Mouse (Mus musculus): ENCODE measurements around the gene Ptgr2.
A peak's percentile ranks its signal among the peaks of the same experiment; 100 is the strongest.
"Not testable (repeated sequence)": the region's sequence is repeated elsewhere in the genome, so short reads cannot be mapped to it uniquely, and the experiment has no call there.

Gene Ptgr2

DNA sequence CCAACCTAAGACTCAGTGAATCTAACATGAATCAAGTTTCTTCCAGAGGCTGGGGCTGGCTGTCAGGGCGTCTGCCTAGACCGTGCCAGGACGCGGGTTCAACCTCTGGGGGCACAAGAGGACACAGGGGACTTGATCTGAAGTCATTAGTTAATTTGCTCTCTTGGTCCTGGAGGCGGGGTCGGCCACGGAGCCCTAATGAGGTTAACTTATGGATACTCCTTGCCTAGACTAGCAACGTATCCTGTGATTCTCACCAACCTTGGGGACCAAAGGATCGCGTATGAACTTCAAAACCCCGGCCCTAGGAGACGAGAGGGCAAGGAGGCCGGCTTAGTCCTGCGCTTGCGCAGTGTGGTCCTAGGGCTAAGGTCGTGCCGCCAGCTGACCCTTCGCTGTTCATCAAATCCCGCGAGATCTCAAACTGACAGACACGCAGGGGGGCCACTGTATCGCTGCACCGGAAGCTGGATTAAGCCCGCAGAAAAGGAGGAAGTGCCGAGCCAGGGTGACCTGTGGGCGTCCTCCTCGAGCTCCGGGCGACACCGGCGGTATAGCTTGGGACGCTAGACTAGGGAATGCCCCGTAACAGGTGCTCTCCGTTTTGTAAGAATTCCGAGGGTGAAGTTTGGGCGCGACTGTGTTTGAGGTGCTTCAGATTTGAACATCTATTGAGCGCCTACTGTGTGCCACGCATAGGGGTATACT, at the start of gene Ptgr2:
Ptgr2 (plus strand) TSS at position 348 of the 708 bp plus-strand sequence.
- DNase-seq, result peak; percentile 91

DNA sequence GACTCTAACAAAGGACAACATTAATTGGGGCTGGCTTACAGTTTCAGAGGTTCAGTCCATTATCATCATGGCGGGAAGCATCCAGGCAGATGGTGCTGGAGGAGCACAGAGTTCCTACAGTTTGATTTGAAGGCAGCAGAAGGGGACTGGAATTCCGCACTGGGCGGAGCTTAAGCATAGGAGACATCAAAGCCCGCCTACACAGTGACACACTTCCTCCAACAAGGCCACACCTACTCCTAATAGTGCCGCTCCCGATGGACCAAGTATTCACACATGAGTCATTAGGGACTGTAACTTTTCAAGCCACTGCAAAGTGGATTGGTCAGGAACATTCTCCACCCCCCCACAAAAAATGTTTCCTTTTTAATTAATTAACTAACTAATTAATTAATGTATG, 49.5 kb upstream of the Ptgr2 start:
- DNase-seq, result no peak

- DNase-seq, result no peak
These were observed 48.9 kb upstream of the Ptgr2 start for GRCm38 (mm10) chr12:84235981-84236752.

DNA sequence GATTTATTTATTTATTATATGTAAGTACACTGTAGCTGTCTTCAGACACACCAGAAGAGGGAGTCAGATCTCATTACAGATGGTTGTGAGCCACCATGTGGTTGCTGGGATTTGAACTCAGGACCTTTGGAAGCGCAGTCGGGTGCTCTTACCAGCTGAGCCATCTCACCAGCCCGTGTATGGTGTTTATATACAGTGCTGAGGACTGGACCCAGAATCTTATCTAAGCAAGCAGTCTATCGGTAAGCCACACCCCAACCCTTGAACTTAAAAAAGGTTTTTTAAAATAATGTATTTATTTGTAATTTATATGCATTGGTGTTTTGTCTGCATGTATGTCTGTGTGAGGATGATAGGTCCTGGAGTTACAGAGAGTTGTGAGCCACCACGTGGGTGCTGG, 48.0 kb upstream of the Ptgr2 start:
- DNase-seq, result not testable (repeated sequence)

DNA sequence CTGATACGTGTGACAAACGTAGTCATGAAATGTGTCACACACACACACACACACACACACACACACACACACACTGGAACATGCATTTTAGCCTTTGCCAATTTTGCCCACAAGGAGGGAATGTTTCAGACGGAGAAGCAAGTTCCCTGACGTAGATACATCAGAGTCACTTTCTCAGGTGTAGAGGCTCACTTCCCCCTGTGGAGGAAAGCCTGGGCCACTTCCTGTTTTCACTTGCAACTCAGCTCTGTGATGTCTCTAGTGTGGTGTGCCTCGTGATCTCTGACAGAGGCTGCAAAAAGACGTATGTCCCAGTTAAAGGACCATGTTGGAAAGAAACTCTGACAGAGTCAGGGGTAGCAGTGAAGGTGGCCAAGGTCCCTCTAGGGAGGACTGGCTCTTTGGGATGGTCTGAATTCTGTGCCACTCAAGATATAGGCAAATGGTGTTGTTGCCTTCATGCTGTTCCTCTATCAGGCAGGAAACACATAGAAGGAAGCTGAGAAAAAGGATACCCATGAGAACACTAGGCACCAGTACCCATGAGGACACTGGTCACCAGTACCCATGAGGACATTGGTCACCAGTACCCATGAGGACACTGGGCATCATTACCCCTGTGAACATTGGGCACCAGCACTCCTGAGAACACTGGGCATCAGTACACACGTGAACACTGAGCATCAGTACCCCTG, 41.8 kb upstream of the Ptgr2 start:
- DNase-seq, result peak; percentile 81

GRCm38 (mm10) chr12:84245683-84246082, 39.3 kb upstream of the Ptgr2 start:
- DNase-seq, result peak; percentile 58

- peak; percentile 74 for DNase-seq
These were observed 35.8 kb upstream of the Ptgr2 start for GRCm38 (mm10) chr12:84249217-84249616.

GRCm38 (mm10) chr12:84252811-84253210, 32.2 kb upstream of the Ptgr2 start:
- DNase-seq, result no peak

GRCm38 (mm10) chr12:84254886-84255285, 30.1 kb upstream of the Ptgr2 start:
- no peak for DNase-seq

GRCm38 (mm10) chr12:84260363-84260762, 24.7 kb upstream of the Ptgr2 start:
- DNase-seq, result no peak

DNA sequence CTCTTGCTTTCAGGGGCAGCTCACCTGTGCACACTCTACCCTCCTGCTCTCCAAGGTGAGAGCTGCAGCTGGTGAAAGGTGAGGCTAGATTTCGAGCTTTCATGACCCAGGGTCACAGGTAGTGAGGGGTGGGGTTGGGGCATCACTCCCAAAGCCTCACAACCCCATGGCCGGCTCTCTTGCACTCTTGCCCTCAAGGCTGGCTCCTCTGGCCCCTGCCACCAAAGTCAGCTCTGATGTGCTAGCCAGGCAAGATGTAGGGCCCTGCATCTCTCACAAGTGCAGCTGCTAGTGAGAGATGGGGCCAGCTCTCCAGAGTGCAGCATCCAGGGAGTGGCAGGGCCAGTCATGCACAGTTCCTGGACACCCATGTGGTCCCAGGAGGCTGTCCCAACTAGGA, 17.8 kb upstream of the Ptgr2 start:
- no peak for DNase-seq

GRCm38 (mm10) chr12:84273366-84273765, 11.7 kb upstream of the Ptgr2 start:
- no peak for DNase-seq

DNA sequence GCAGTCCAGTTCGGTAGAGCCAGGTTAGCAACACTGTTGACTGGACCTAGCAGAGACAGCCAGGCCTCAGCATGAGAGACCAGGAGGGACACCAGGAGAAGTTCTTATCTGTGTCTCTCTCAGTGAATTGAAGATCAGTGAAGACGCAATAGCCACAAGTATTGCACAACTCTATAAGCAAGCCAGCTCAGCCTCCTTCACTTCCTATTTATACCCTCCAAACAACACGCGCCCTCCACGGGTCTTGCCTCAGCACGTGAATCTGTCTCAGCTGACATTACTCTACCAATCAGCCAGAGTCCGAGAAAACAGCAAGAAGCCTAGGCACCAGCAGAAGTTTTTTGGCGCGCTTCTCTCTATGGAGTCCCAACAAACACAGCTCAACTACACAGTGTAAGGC, 9.7 kb upstream of the Ptgr2 start:
- DNase-seq, result no peak

GRCm38 (mm10) chr12:84276288-84276687, 8.7 kb upstream of the Ptgr2 start:
- no peak for DNase-seq

- no peak for DNase-seq
These were observed 8.2 kb upstream of the Ptgr2 start for GRCm38 (mm10) chr12:84276799-84277198.

- DNase-seq, result no peak
These were observed 7.2 kb upstream of the Ptgr2 start for GRCm38 (mm10) chr12:84277832-84278231.

- no peak for DNase-seq
These were observed 6.1 kb upstream of the Ptgr2 start for GRCm38 (mm10) chr12:84278901-84279300.

DNA sequence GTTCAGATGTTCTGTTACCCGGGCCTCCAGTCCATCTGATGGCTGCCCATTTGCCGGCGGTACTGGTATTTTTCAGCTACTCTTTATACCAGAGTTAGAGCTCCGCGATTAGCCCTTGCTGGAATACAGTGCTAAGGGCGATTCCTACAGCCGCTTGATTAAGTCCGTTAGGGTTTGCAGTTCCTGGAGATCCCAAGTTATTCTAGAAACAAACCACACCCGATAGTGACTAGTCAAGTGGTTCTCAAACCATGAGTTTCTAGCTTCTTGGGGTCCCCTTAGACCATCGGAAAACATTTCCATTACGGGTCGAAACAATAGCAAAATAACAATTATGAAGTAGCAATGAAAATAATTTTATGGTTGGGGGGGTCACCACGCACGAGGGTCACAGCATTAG, 641 bp upstream of the Ptgr2 start:
- no peak for DNase-seq

DNA sequence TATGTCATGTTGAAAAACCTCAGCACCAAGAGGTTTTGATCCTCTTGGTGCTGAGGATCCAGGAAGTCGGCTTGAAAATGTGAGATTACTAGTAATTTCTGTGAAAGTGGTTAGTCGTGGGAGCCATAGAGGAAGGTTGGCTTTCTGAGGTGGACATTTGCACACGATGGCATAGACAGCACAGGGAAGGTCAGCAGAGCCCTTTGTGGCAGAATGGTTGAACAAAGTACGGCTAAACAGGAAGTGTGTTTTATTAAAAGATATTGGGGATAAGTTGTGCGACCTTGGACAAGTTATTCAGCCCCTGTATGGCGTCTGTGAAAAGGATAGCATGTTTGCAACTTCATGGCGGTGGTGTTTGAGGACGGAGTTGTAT, 549 bp downstream of the Ptgr2 start:
- DNase-seq, result no peak

- DNase-seq, result peak; percentile 54
These were observed 3.4 kb downstream of the Ptgr2 start for GRCm38 (mm10) chr12:84288461-84288860.

GRCm38 (mm10) chr12:84297851-84298250, 12.8 kb downstream of the Ptgr2 start:
- DNase-seq, result no peak

DNA sequence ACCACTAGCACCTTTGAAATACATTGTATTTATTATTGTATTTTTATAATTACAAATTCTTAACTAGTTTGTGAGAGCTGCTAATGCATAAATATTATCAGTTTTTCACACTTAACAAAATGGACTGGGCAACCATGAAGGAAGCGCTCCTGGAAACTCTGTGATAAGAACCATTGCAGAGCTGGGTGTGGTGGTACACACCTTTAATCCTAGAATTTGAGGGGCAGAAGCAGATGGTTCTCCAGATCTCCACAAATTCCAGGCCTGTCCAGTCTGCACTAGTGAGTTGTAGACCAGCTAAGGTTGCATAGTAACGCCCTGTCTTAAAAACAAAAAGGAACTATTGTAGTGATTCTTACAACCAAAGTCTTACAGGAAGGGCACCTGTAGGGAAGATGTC, 14.2 kb downstream of the Ptgr2 start:
- DNase-seq, result no peak

DNA sequence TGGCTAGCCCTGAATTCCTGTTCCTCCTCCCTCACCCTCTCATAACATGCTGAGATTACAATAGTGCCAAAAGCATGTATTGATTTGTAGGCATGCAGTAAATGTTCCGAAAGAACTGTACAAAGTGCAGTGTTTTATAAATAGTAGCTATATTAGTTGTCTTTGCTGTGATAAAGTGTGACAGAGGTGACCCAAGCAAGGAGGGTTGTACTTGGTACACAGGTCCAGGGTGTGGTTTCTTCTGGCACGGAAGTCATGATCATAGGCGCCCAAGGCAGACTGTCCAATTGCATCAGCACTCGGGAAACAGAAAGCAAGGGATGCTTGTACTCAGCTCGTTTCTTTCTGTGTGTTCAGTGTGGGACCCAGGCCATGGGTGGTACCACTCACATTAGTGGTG, 19.1 kb downstream of the Ptgr2 start:
- DNase-seq, result no peak

DNA sequence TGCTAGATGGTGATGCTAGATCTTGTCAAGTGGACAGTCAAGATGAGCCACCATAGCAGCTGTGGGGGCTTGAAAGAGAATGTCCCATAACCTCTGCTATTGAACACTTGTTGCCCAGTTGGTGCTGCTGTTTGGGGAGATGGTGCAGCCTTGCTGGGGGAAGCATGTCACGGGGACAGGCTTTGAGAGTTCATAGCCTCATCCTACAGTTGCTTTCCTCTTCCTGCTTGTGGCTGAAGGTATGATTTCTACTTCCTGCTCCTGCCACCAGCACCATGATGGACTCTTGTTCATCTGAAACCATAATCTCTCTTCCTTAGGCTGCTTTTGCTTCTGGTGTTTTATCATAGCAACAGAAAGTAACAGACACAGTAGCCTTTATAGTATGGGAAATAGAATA, 19.5 kb downstream of the Ptgr2 start:
- DNase-seq, result no peak
